Mouse (Mus musculus) liver, adult 2 months (tissue): Measurements from ENCODE around the gene Upf2.

Experiments used
- CTCF ChIP-seq: fragments of 200-500 bp; IDR thresholded peaks from 2 replicates; pipeline ENCODE4 v1.5.1; 2011; ENCODE audit warnings: low read depth, low read length, control low read depth
- POLR2A ChIP-seq: fragments of 200-500 bp; IDR thresholded peaks from 2 replicates; pipeline ENCODE4 v1.6.1; 2011; ENCODE audit warnings: low read length, control low read depth; ENCODE audit not compliant: insufficient read depth; ENCODE audit errors: extremely low read depth

- TF ChIP-seq POLR2A (no peak), CTCF (no peak)
Measured at GRCm38 (mm10) chr2:5948964-5949363, 2.3 kb upstream of the Upf2 start.
